Mouse (Mus musculus) lung, embryonic 15.5 days (tissue): ENCODE measurements around the gene Pnpla7. TPM values are rescaled to one million over a fixed set of nuclear protein-coding genes. Genes with fewer than 3 reads are reported as not detected.
A peak's percentile ranks its signal among the peaks of the same experiment; 100 is the strongest.
"Not testable (repeated sequence)": the region's sequence is repeated elsewhere in the genome, so short reads cannot be mapped to it uniquely, and the experiment has no call there.

ENCODE experiments used
- ATAC-seq: fragments of 200-750 bp; cut with Nextera tagmentation; 2 replicates; pipeline ENCODE4 v1.8.0; 2017; ENCODE audit warnings: moderate number of reproducible peaks, borderline replicate concordance; ENCODE audit not compliant: low FRiP score, low TSS enrichment; ENCODE audit errors: extremely low read depth
- H3K27ac ChIP-seq: fragments of 300-500 bp; sonication (generic); 2 replicates; pipeline ENCODE4 v1.5.1; 2015; ENCODE audit warnings: moderate library complexity, mild to moderate bottlenecking, inconsistent platforms
- H3K27me3 ChIP-seq: fragments of 300-500 bp; sonication (generic); 2 replicates; pipeline ENCODE4 v1.6.1; 2015; ENCODE audit warnings: inconsistent platforms
- H3K36me3 ChIP-seq: fragments of 300-500 bp; sonication (generic); 2 replicates; pipeline ENCODE4 v1.6.1; 2015; ENCODE audit warnings: inconsistent platforms
- H3K4me1 ChIP-seq: fragments of 300-500 bp; sonication (generic); 2 replicates; pipeline ENCODE4 v1.6.1; 2015; ENCODE audit warnings: inconsistent platforms
- H3K4me2 ChIP-seq: fragments of 300-500 bp; sonication (generic); 2 replicates; pipeline ENCODE4 v1.6.1; 2015; ENCODE audit warnings: inconsistent platforms, mild to moderate bottlenecking, moderate library complexity
- H3K4me3 ChIP-seq: fragments of 300-500 bp; sonication (generic); 2 replicates; pipeline ENCODE4 v1.5.1; 2015; ENCODE audit warnings: mild to moderate bottlenecking, inconsistent platforms
- H3K9ac ChIP-seq: fragments of 300-500 bp; sonication (generic); 2 replicates; pipeline ENCODE4 v1.6.1; 2015; ENCODE audit warnings: inconsistent platforms
- H3K9me3 ChIP-seq: fragments of 300-500 bp; sonication (generic); 2 replicates; pipeline ENCODE4 v1.6.1; 2016; ENCODE audit warnings: inconsistent platforms
- WGBS: fragments of 180-500 bp; shearing (Covaris S2); methylation state at CpG from one replicate; pipeline ENCODE4 v1.1.7; 2015; 5-methylcytosine and 5-hydroxymethylcytosine counted together
- polyA plus RNA-seq: library from polyadenylated mRNA; unstranded; fragments of >200 nt; fragmentation: Nextera tagmentation; extraction: Ambion mirVana; gene quantifications from 2 replicates; pipeline ENCODE4 v1.2.1, GENCODE M21; 2015

Pnpla7 gene
- 5.1 and 7.9 TPM in 2 replicates for polyA plus RNA-seq

DNA sequence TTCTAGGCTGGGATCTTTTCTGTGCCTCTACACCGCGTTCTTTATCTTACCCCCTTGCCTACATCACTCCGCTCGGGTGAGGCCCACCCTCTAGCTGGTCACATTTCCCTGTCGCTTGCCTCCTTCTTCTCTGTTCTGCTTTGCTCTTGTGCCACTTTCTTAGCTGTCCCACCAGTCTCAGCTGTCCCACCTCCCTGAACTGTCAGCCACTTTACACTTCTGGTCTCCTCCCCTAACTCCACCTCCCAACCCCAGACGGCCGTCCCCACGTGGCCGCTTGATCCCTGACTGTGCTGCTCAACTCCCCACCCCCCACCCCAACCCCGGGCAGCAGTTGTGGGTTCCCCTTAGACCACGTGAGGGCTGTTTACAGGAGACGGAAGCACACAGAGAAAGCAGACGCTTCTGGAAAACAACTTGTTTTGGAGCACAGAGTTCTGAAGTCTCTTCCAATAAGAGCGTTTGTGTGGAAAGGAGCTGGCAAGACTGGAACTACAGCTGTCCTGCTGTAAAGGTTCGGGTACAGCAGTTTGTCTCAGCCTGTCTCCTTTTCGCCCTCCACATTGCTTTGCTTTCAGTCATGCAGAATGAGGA, at the start of gene Pnpla7:
TSS of gene Pnpla7 (plus strand) at position 330 of the 594 bp plus-strand sequence.
- Histone ChIP-seq H3K27ac (peak within 1 kb of the TSS; percentile 94), H3K4me1 (peaks cover 16% of the 10 kb centered on the region), H3K27me3 (no peaks in the 10 kb centered on the region), H3K36me3 (peaks cover 17% of the 10 kb centered on the region), H3K4me2 (peak within 1 kb of the TSS; percentile 96), H3K4me3 (peak within 1 kb of the TSS; percentile 97), H3K9ac (peak within 1 kb of the TSS; percentile 84), H3K9me3 (no peaks in the 10 kb centered on the region)
- WGBS = under 1% methylated on average over 16 of the region's 16 CpGs
- peak; percentile 80 for ATAC-seq

DNA sequence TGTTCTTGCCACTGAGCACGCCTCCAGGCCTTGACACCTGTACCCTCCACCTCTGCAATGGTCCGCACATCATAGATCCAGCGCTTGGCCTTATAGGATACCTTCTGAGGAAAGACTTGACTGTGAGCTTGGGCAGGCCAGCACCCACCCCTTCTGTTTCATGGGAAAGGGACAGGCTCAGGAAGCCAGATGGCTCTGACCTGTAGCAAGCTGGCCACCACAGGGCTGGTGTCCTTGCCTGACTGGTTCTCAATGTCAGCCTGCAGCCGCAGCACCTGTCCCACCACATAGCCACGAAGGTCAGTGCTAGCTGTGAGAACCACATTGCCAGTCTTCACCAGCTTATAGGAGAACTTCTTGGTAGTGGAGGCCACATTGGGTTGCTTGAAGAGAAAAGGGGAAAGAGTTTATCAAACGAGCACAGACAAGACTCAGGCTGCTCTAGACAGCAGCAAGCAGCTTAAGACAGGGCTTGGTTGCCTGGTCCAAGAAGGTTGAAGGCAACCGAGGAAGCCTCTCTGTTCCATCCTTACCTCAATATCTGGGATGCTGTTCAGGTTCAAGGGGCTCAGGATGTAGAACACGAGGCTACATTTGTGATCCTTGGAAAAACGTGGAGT, 49.4 kb upstream of the Pnpla7 start:
- Histone ChIP-seq H3K4me1 (peaks cover 23% of the 10 kb centered on the region), H3K27me3 (no peaks in the 10 kb centered on the region), H3K9ac (no peak overlapping the region), H3K27ac (peak overlapping the region; percentile 95), H3K4me2 (0 out of 2 replicates have a peak overlapping the region, but pooled peaks have one; percentile 44), H3K9me3 (no peaks in the 10 kb centered on the region), H3K36me3 (peaks cover 3% of the 10 kb centered on the region; the same call in 1 of the 2 replicates), H3K4me3 (no peak overlapping the region)
- ATAC-seq = no peak
- WGBS = 74% methylated on average over 9 of the region's 9 CpGs

DNA sequence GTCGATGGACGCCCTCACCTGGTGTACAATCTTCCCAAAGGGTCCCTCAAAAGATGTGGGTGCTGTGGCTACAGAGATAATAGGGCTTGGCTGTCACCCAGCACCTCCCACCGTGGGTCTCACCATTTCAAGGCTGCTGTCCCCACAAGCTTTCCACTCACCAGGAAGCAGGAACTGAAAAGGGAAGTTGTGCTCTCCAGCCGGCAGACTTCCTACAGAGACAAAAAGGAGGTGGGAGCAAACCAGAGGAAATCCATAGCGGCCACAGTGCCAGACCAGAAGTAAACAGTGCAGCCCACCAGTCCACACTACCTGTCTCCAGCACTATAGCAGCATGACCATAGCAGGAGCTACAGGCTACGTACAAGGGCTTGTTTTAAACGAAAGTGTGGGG, 48.9 kb upstream of the Pnpla7 start:
- no peaks in the 10 kb centered on the region for H3K27me3 ChIP-seq
- no peak overlapping the region for H3K4me3 ChIP-seq
- H3K9ac ChIP-seq = no peak overlapping the region
- no peaks in the 10 kb centered on the region for H3K9me3 ChIP-seq
- peak overlapping the region; percentile 95 for H3K27ac ChIP-seq
- peaks cover 3% of the 10 kb centered on the region; the same call in 1 of the 2 replicates for H3K36me3 ChIP-seq
- H3K4me1 ChIP-seq = peaks cover 23% of the 10 kb centered on the region
- ATAC-seq = 0 out of 2 replicates have a peak, but pooled peaks have one; percentile 6
- H3K4me2 ChIP-seq = 0 out of 2 replicates have a peak overlapping the region, but pooled peaks have one; percentile 44
- WGBS = 46% methylated on average over 7 of the region's 7 CpGs

- Histone ChIP-seq H3K27ac (peak overlapping the region; percentile 95), H3K4me3 (0 out of 2 replicates have a peak overlapping the region, but pooled peaks have one; percentile 1), H3K9ac (no peak overlapping the region), H3K9me3 (no peaks in the 10 kb centered on the region), H3K27me3 (no peaks in the 10 kb centered on the region), H3K4me1 (peaks cover 23% of the 10 kb centered on the region), H3K36me3 (peaks cover 3% of the 10 kb centered on the region; the same call in 1 of the 2 replicates), H3K4me2 (peak overlapping the region; percentile 44)
- WGBS = 53% methylated on average over 4 of the region's 4 CpGs
- peak; percentile 88 for ATAC-seq
Observed at GRCm38 (mm10) chr2:24927810-24928479, 47.9 kb upstream of the Pnpla7 start.

GRCm38 (mm10) chr2:24929119-24929518, 46.7 kb upstream of the Pnpla7 start:
- Histone ChIP-seq H3K9me3 (no peaks in the 10 kb centered on the region), H3K36me3 (peaks cover 3% of the 10 kb centered on the region; the same call in 1 of the 2 replicates), H3K4me1 (peaks cover 29% of the 10 kb centered on the region), H3K4me2 (no peak overlapping the region), H3K9ac (no peak overlapping the region), H3K4me3 (no peak overlapping the region), H3K27me3 (no peaks in the 10 kb centered on the region), H3K27ac (peak overlapping the region; percentile 95)
- ATAC-seq = peak; percentile 19; the same call in 1 of the 2 replicates
- 31% methylated on average over 2 of the region's 2 CpGs for WGBS

- Histone ChIP-seq H3K4me3 (no peak overlapping the region), H3K9ac (no peak overlapping the region), H3K27me3 (no peaks in the 10 kb centered on the region), H3K4me1 (peaks cover 34% of the 10 kb centered on the region), H3K4me2 (no peak overlapping the region), H3K36me3 (peaks cover 3% of the 10 kb centered on the region; the same call in 1 of the 2 replicates), H3K9me3 (no peaks in the 10 kb centered on the region), H3K27ac (peak overlapping the region; percentile 95)
- WGBS = 77% methylated on average over 5 of the region's 5 CpGs
- ATAC-seq = no peak
Observed at GRCm38 (mm10) chr2:24929593-24929992, 46.2 kb upstream of the Pnpla7 start.

DNA sequence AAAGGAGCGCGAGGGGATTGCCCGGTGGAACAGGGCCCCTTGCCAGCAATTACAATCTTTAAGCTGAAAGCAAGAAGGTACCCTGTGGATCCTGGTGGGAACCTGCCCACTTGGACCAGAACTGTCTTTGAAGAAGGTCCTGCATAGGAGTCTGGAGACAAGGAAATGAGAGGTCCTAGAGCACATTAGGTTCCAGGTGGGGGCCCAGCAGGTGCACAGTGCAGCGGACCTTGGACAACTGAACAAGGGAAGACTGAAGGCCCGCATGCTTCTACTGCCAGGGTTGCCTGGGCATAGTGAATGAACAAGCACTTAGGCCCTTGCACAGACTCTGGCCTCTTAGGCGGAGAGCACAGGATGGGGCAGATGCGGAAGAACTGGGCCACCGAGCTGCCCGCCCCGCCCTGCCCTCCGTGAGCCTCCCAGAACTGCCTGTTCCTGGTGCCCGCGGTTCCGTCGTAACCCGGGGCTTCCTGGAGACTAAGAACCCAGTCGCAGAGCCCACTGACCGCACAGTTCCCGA, 41.3 kb upstream of the Pnpla7 start:
- peak overlapping the region; percentile 76 for H3K4me3 ChIP-seq
- H3K4me1 ChIP-seq = peaks cover 15% of the 10 kb centered on the region; the same call in 1 of the 2 replicates
- no peaks in the 10 kb centered on the region for H3K27me3 ChIP-seq
- H3K27ac ChIP-seq = peak overlapping the region; percentile 89
- WGBS = 4% methylated on average over 19 of the region's 19 CpGs
- H3K4me2 ChIP-seq = peak overlapping the region; percentile 90
- H3K9ac ChIP-seq = peak overlapping the region; percentile 70
- no peaks in the 10 kb centered on the region for H3K9me3 ChIP-seq
- H3K36me3 ChIP-seq = no peaks in the 10 kb centered on the region
- ATAC-seq = peak; percentile 58

DNA sequence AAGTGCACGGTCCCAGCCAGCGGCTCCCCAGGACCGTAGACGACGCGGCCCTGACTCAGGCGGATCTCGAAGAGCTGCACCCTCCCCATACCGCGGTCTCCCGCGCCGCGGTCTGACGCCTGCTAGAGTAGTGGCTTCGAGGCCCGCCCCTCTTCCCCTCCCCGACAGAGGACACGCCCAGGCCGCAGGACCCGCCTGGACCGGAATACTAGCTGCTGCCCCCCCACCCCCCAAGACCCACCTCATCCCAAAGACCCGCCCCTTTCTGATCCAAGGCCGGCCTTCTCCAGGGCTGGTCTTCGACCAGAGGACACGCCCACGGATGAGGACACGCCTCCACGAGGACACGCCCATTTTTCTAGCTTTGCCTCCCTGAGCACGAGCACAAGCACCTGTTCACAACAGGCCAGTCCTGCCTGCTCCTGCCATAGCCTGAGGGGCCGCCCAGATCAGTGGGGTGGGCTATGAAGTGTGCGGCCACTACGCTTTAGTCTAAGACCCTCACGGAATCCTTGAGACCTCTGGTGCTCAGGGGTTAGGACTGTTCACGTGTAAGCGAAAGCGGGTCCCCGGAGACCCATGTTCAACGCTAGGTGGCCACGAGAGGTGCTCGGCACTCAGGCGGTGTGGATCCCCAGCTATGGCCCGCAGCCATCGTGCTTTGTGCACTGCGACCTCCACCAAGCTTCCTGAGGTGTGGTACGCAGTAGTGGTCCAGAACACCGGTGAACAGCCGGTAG, 40.6 kb upstream of the Pnpla7 start, which contains the start of gene Arrdc1:
TSS of gene Arrdc1 (minus strand) at position 196 of the 740 bp plus-strand sequence.
- H3K27ac ChIP-seq = peak within 1 kb of the TSS; percentile 89
- peak within 1 kb of the TSS; percentile 90 for H3K4me2 ChIP-seq
- under 1% methylated on average over 48 of the region's 49 CpGs for WGBS
- no peaks in the 10 kb centered on the region for H3K9me3 ChIP-seq
- no peaks in the 10 kb centered on the region for H3K27me3 ChIP-seq
- peak; percentile 96 for ATAC-seq
- H3K36me3 ChIP-seq = no peaks in the 10 kb centered on the region
- peak within 1 kb of the TSS; percentile 76 for H3K4me3 ChIP-seq
- H3K9ac ChIP-seq = peak within 1 kb of the TSS; percentile 70
- peaks cover 15% of the 10 kb centered on the region; the same call in 1 of the 2 replicates for H3K4me1 ChIP-seq

DNA sequence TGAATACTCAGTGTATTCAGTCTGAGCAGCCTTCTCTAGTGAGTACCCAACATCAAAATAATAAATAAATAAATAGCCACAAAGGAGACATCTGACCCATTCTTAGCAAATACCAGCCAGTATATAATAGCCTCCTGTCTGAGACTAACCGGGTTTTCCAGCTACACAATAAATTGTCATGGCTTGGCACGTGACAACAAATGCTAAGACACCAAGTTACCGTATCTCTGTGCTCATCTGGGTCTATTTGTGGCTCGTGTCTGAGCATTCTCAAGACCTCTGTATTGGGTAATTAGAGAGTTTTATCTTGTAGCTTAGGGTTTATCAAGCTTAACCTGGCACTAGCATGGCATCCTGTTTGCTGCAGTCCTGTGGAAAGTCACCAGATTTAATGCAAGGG, 33.7 kb upstream of the Pnpla7 start:
- 75% methylated on average over 4 of the region's 4 CpGs for WGBS
- no peaks in the 10 kb centered on the region for H3K36me3 ChIP-seq
- H3K4me3 ChIP-seq = no peak overlapping the region
- no peak for ATAC-seq
- H3K4me2 ChIP-seq = no peak overlapping the region
- no peaks in the 10 kb centered on the region for H3K27me3 ChIP-seq
- H3K27ac ChIP-seq = no peak overlapping the region
- no peaks in the 10 kb centered on the region for H3K4me1 ChIP-seq
- H3K9ac ChIP-seq = no peak overlapping the region
- no peaks in the 10 kb centered on the region for H3K9me3 ChIP-seq

DNA sequence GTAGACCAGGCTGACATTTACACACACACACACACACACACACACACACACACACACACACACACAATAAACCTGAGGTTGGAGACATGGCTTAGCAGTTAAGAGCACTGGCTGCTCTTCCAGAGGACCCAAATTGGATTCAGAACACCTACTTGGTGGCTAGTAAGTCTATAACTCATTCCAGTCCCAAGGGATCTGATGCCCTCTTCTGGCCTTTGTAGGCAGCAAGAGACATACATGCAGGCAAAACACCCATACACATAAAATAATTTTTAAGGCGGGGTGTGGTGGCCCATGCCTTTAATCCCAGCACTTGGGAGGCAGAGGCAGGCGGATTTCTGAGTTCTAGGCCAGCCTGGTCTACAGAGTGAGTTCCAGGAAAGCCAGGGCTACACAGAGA, 31.5 kb upstream of the Pnpla7 start:
- H3K4me3 ChIP-seq, ATAC-seq, H3K27me3 ChIP-seq, H3K4me2 ChIP-seq, H3K27ac ChIP-seq, H3K36me3 ChIP-seq, H3K9ac ChIP-seq, H3K9me3 ChIP-seq, H3K4me1 ChIP-seq: not testable (repeated sequence)
- 41% methylated on average over 2 of the region's 2 CpGs for WGBS
